Mouse (Mus musculus) forebrain, embryonic 13.5 days (tissue): ENCODE data around the gene Lnx2. TPM values are rescaled to one million over a fixed set of nuclear protein-coding genes. Genes with fewer than 3 reads are reported as not detected.
A peak's percentile ranks its signal among the peaks of the same experiment; 100 is the strongest.

ENCODE experiments used
- ATAC-seq: fragments of 200-750 bp; cut with Nextera tagmentation; 2 replicates; pipeline ENCODE4 v1.8.0; 2017
- H3K27ac ChIP-seq: fragments of 300-500 bp; sonication (generic); 2 replicates; pipeline ENCODE4 v1.5.1; 2015; ENCODE audit warnings: inconsistent platforms, mild to moderate bottlenecking, moderate library complexity
- H3K27me3 ChIP-seq: fragments of 300-500 bp; sonication (generic); 2 replicates; pipeline ENCODE4 v1.6.1; 2015; ENCODE audit warnings: mild to moderate bottlenecking, inconsistent platforms
- H3K36me3 ChIP-seq: fragments of 300-500 bp; sonication (generic); 2 replicates; pipeline ENCODE4 v1.6.1; 2015; ENCODE audit warnings: mild to moderate bottlenecking, inconsistent platforms; ENCODE audit not compliant: poor library complexity, severe bottlenecking
- H3K4me1 ChIP-seq: fragments of 300-500 bp; sonication (generic); 2 replicates; pipeline ENCODE4 v1.6.1; 2015; ENCODE audit warnings: inconsistent platforms
- H3K4me2 ChIP-seq: fragments of 300-500 bp; sonication (generic); 2 replicates; pipeline ENCODE4 v1.6.1; 2015; ENCODE audit warnings: inconsistent platforms, mild to moderate bottlenecking, moderate library complexity
- H3K4me3 ChIP-seq: fragments of 300-500 bp; sonication (generic); 2 replicates; pipeline ENCODE4 v1.5.1; 2015; ENCODE audit warnings: mild to moderate bottlenecking, inconsistent platforms
- H3K9ac ChIP-seq: fragments of 300-500 bp; sonication (generic); 2 replicates; pipeline ENCODE4 v1.6.1; 2015; ENCODE audit warnings: mild to moderate bottlenecking, inconsistent platforms
- H3K9me3 ChIP-seq: fragments of 300-500 bp; sonication (generic); replicated peaks from 2 replicates; pipeline ENCODE4 v1.6.1; 2016; ENCODE audit warnings: inconsistent platforms
- WGBS: fragments of 180-500 bp; shearing (Covaris S2); methylation state at CpG from one replicate; pipeline ENCODE4 v1.1.7; 2015; 5-methylcytosine and 5-hydroxymethylcytosine counted together
- polyA plus RNA-seq: library from polyadenylated mRNA; unstranded; fragments of >200 nt; fragmentation: Nextera tagmentation; extraction: Ambion mirVana; gene quantifications from 2 replicates; pipeline ENCODE4 v1.2.1, GENCODE M21; 2015

Gene Lnx2
- polyA plus RNA-seq, 1 experiment from 2014 or later = 5.6 TPM

- H3K36me3 ChIP-seq = peaks cover 14% of the 10 kb centered on the region
- H3K9me3 ChIP-seq = no peaks in the 10 kb centered on the region
- no peak overlapping the region for H3K4me3 ChIP-seq
- no peak overlapping the region for H3K4me2 ChIP-seq
- ATAC-seq = no peak
- H3K27ac ChIP-seq = no peak overlapping the region
- no peak overlapping the region for H3K9ac ChIP-seq
- 91% methylated on average over 4 of the region's 4 CpGs for WGBS
- H3K27me3 ChIP-seq = no peaks in the 10 kb centered on the region
- no peaks in the 10 kb centered on the region for H3K4me1 ChIP-seq
These were observed 20.2 kb upstream of the Lnx2 start for GRCm38 (mm10) chr5:147096586-147096985.

- H3K36me3 ChIP-seq = peaks cover 9% of the 10 kb centered on the region
- H3K27ac ChIP-seq = no peak overlapping the region
- no peaks in the 10 kb centered on the region for H3K9me3 ChIP-seq
- ATAC-seq = no peak
- no peaks in the 10 kb centered on the region for H3K4me1 ChIP-seq
- no peak overlapping the region for H3K4me3 ChIP-seq
- H3K9ac ChIP-seq = no peak overlapping the region
- WGBS = 94% methylated on average over 6 of the region's 6 CpGs
- no peak overlapping the region for H3K4me2 ChIP-seq
- no peaks in the 10 kb centered on the region for H3K27me3 ChIP-seq
These were observed 17.9 kb upstream of the Lnx2 start for GRCm38 (mm10) chr5:147094296-147094695.

GRCm38 (mm10) chr5:147092448-147092847 is 16.1 kb upstream of the Lnx2 start:
- no peak overlapping the region for H3K27ac ChIP-seq
- ATAC-seq = no peak
- H3K9me3 ChIP-seq = no peaks in the 10 kb centered on the region
- H3K4me3 ChIP-seq = no peak overlapping the region
- WGBS = 96% methylated on average over 7 of the region's 7 CpGs
- peaks cover 11% of the 10 kb centered on the region for H3K36me3 ChIP-seq
- H3K4me2 ChIP-seq = no peak overlapping the region
- no peaks in the 10 kb centered on the region for H3K4me1 ChIP-seq
- no peaks in the 10 kb centered on the region for H3K27me3 ChIP-seq
- H3K9ac ChIP-seq = no peak overlapping the region

DNA sequence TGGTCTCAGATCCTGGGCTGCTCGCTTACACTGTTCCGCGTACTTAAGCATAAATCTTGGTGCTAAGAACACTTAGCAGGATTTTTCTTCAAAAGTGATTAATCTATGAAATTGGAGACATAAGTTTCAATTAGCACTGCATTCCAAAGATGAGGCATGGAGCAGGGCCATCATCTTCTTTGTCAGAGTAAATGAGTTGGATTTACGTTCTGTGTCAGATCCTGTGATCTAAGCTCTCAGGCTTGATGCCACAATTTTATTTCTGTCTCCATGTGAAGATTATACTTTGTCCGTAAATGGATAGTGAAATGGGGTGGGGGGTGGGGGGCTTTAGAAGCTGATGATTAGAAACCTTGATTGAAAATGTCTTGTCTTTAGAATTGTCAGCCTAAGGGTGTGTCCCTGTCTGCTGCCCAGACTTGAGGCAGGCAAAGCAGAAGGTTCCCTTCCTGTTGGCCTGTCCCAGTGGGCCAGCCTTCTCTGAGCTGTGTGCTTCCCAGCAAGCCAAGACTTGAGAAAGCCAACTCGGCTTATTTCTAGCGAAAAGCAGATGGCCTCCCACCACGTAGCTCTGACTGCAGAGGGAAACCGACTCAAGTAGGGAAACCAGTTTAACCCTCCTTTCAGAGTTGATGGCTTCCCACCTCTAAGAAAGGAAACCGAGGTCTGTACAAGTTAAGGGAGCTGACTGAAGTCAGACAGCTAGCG is 14.0 kb upstream of the Lnx2 start:
- peak; percentile 53; the same call in 1 of the 2 replicates for ATAC-seq
- Histone ChIP-seq H3K4me3 (no peak overlapping the region), H3K27me3 (no peaks in the 10 kb centered on the region), H3K36me3 (peaks cover 6% of the 10 kb centered on the region), H3K9ac (no peak overlapping the region), H3K9me3 (no peaks in the 10 kb centered on the region), H3K4me2 (no peak overlapping the region), H3K4me1 (peaks cover 8% of the 10 kb centered on the region; the same call in 1 of the 2 replicates), H3K27ac (no peak overlapping the region)
- 87% methylated on average over 11 of the region's 11 CpGs for WGBS

- ATAC-seq = no peak
- Histone ChIP-seq H3K4me3 (no peak overlapping the region), H3K27me3 (no peaks in the 10 kb centered on the region), H3K4me1 (peaks cover 14% of the 10 kb centered on the region; the same call in 1 of the 2 replicates), H3K9ac (no peak overlapping the region), H3K4me2 (no peak overlapping the region), H3K36me3 (peaks cover 6% of the 10 kb centered on the region; the same call in 1 of the 2 replicates), H3K9me3 (no peaks in the 10 kb centered on the region), H3K27ac (no peak overlapping the region)
- WGBS = 79% methylated on average over 3 of the region's 3 CpGs
These were observed 13.4 kb upstream of the Lnx2 start for GRCm38 (mm10) chr5:147089836-147090235.

- Histone ChIP-seq H3K27ac (no peak overlapping the region), H3K4me1 (peaks cover 18% of the 10 kb centered on the region; the same call in 1 of the 2 replicates), H3K4me3 (no peak overlapping the region), H3K36me3 (peaks cover 16% of the 10 kb centered on the region; the same call in 1 of the 2 replicates), H3K9me3 (no peaks in the 10 kb centered on the region), H3K9ac (no peak overlapping the region), H3K4me2 (no peak overlapping the region), H3K27me3 (no peaks in the 10 kb centered on the region)
- 93% methylated on average over 4 of the region's 4 CpGs for WGBS
- no peak for ATAC-seq
These were observed 10.4 kb upstream of the Lnx2 start for GRCm38 (mm10) chr5:147086816-147087215.

GRCm38 (mm10) chr5:147085201-147085894 is 9.0 kb upstream of the Lnx2 start:
- H3K4me3 ChIP-seq = no peak overlapping the region
- WGBS = 71% methylated on average over 9 of the region's 9 CpGs
- no peaks in the 10 kb centered on the region for H3K9me3 ChIP-seq
- H3K27ac ChIP-seq = peak overlapping the region; percentile 76
- H3K4me2 ChIP-seq = no peak overlapping the region
- peaks cover 21% of the 10 kb centered on the region for H3K36me3 ChIP-seq
- H3K4me1 ChIP-seq = peaks cover 18% of the 10 kb centered on the region; the same call in 1 of the 2 replicates
- H3K9ac ChIP-seq = no peak overlapping the region
- H3K27me3 ChIP-seq = no peaks in the 10 kb centered on the region
- peak; percentile 74; the same call in 1 of the 2 replicates for ATAC-seq

DNA sequence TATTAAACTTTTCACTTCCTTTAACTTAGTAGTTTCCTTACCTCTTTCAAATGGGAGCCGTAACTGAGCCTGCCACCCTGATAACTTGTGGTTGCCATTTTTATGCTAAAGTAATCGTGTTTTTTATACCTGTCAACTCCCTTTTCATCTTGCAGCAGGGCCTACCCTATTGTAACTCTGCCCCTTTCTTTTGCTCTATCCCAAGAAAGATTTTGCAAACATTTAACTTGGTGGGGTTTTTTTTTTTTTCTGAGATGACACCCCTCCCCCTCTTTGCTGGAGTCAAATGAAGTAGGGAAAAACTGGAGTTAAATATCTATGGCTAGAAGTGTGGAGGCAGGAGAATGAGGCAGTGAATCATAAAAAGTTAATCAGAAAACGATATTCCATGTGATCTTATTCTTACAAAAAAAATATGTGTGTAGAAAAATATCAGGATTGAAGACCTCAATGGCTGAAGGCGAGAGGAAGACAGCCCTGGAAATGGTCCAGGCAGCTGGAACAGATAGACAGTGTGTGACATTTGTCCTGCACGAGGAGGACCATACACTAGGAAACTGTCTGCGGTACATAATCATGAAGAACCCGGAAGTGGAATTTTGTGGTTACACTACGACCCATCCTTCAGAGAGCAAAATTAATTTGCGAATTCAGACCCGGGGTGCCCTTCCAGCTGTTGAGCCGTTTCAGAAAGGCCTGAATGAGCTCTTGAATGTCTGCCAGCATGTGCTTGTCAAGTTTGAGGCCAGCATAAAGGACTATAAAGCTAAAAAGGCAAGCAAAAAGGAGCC is 1.9 kb upstream of the Lnx2 start:
- H3K9me3 ChIP-seq = no peaks in the 10 kb centered on the region
- peak overlapping the region; percentile 85 for H3K9ac ChIP-seq
- H3K4me2 ChIP-seq = peak overlapping the region; percentile 89
- H3K27me3 ChIP-seq = no peaks in the 10 kb centered on the region
- peaks cover 14% of the 10 kb centered on the region; the same call in 1 of the 2 replicates for H3K36me3 ChIP-seq
- 52% methylated on average over 11 of the region's 11 CpGs for WGBS
- peaks cover 21% of the 10 kb centered on the region for H3K4me1 ChIP-seq
- no peak for ATAC-seq
- no peak overlapping the region for H3K27ac ChIP-seq
- H3K4me3 ChIP-seq = peak overlapping the region; percentile 79

DNA sequence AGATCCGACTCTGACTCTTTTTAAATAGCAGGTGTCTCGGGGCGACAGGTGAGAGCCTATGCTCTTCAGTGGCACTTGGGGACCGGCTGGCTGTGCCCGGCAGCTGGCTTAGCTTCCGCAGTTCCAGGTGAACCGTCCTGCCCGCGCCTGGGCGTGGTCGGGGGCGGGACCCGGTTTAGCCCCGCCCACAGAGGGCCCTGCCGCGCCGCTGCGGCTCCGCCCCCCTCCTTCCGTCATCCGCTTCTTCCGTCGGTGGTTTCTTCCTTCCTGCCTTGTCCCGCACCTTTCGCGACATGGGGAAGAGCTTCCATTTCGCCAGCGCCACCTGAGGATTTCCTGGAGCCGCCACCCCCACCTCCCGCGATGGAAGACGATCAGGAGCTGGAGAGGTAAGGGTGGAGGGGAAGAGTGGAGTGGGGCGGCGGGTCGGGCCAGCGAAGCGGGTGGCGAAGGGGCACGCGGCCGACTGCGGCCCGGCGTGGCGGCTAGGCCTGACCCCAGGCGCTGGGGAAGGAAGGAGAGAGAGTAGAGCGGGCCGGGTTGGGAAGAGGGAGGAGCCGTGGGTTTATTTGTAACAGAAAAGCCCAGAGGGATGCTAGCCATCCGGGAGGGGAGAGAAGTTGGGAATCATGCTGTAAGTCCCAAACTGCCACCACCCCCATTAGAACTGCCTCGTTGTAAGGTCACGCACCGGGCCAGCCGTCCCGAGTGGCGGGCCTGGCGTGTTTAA is 1.1 kb upstream of the Lnx2 start:
- no peaks in the 10 kb centered on the region for H3K9me3 ChIP-seq
- WGBS = under 1% methylated on average over 55 of the region's 57 CpGs
- H3K4me3 ChIP-seq = peak overlapping the region; percentile 79
- H3K36me3 ChIP-seq = peaks cover 14% of the 10 kb centered on the region; the same call in 1 of the 2 replicates
- H3K27ac ChIP-seq = peak overlapping the region; percentile 89; the same call in 1 of the 2 replicates
- ATAC-seq = peak; percentile 64
- no peaks in the 10 kb centered on the region for H3K27me3 ChIP-seq
- H3K4me2 ChIP-seq = peak overlapping the region; percentile 89
- peaks cover 21% of the 10 kb centered on the region for H3K4me1 ChIP-seq
- peak overlapping the region; percentile 85 for H3K9ac ChIP-seq

DNA sequence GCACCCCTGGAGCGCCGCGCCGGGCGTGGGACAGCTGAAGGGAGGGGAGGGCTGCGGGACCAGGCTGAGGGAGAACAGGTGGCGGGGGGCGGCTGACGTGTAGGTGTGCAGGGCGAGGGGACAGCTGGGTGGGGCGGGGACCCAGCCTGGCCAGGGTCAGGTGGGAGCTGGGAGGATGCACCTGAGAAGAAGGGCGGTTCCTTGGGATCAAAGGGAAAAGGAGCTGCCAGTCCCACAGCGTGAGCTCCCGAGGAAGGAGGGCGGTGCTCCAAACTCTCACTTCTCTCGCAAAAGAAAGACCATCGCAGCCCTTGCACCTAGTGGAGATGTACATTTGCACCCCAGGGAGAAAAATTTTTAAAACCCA is 396 bp upstream of the Lnx2 start, which contains the start of gene Polr1d:
Polr1d (plus strand) TSS at position 252 of the 367 bp plus-strand sequence.
- Histone ChIP-seq H3K36me3 (peaks cover 12% of the 10 kb centered on the region; the same call in 1 of the 2 replicates), H3K9ac (peak within 1 kb of the TSS; percentile 85), H3K27me3 (no peaks in the 10 kb centered on the region), H3K4me2 (peak within 1 kb of the TSS; percentile 89), H3K9me3 (no peaks in the 10 kb centered on the region), H3K27ac (peak within 1 kb of the TSS; percentile 89), H3K4me3 (peak within 1 kb of the TSS; percentile 79), H3K4me1 (peaks cover 21% of the 10 kb centered on the region)
- no peak; the same call in 1 of the 2 replicates for ATAC-seq
- WGBS = under 1% methylated on average over 11 of the region's 17 CpGs
